Mouse (Mus musculus): Measurements from ENCODE around the gene Rfx4.

DNA sequence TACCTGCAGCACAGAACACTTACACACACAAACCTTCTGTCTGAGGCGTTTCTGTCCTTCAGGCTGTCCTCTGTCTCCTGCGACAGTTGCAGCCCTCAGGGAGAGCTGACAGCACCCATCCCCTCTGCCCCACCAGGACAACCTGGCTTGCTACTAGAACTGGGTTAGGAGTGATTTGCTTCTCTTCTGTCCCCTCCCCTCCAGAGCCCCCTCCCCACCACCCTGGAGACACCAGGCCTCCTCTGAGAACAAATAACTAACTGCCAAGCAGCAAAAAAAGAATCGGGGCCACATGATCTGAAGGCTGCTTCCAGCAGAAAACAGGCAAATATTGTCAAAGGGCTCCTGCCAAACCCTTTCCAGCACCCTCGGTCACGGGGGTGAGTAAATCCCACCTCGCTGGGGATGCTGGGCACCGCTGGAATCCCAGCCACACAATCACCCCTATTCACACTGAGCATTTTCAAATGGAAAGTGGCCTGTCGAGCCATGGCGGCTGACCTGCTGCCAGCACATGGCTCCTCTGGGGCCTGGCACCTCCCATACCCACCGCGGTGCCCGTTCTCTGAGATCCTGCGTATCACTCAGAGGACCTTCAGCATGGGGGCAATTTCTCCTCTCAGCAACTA lies 47.5 kb downstream of the Rfx4 start:
- TF ChIP-seq CTCF (IDR thresholded peaks at IDR 0.05; ENCODE audit: low read depth, low read length) (no peak), POLR2A (IDR thresholded peaks at IDR 0.05; ENCODE audit: extremely low read depth, insufficient read depth, low read length) (no peak)

Data from liver, adult 2 months (tissue).